Mouse (Mus musculus) embryo, embryonic 10 days (tissue): Measurements from ENCODE around the gene Slc44a4.

Experiments used
- DNase-seq: peaks from one replicate; pipeline ENCODE4 v3.0.0-alpha.2; 2015; ENCODE audit warnings: low spot score

Slc44a4 gene

GRCm38 (mm10) chr17:34913930-34914665, at the start of gene Slc44a4:
Gene Slc44a4, plus strand, starts transcription at chr17:34914466.
- no peak for DNase-seq

- no peak for DNase-seq
Observed at GRCm38 (mm10) chr17:34865981-34866380, 48.3 kb upstream of the Slc44a4 start.

- DNase-seq: no peak
Observed at GRCm38 (mm10) chr17:34874321-34874720, 39.9 kb upstream of the Slc44a4 start.

- no peak for DNase-seq
Observed at GRCm38 (mm10) chr17:34879336-34879879, 34.9 kb upstream of the Slc44a4 start, which contains the start of gene Zbtb12. Gene Zbtb12, plus strand, starts transcription at chr17:34879483.

GRCm38 (mm10) chr17:34881166-34881565, 33.1 kb upstream of the Slc44a4 start:
- DNase-seq: no peak

- DNase-seq: no peak
Observed at GRCm38 (mm10) chr17:34881683-34882310, 32.5 kb upstream of the Slc44a4 start, which contains the start of gene Gm20547. Gene Gm20547, minus strand, starts transcription at chr17:34882042.

- DNase-seq: no peak
Observed at GRCm38 (mm10) chr17:34883332-34883731, 30.9 kb upstream of the Slc44a4 start.

GRCm38 (mm10) chr17:34884704-34885103, 29.6 kb upstream of the Slc44a4 start:
- DNase-seq: no peak

GRCm38 (mm10) chr17:34885615-34886014, 28.7 kb upstream of the Slc44a4 start:
- no peak for DNase-seq

GRCm38 (mm10) chr17:34887942-34888341, 26.3 kb upstream of the Slc44a4 start:
- DNase-seq: no peak

- no peak for DNase-seq
Observed at GRCm38 (mm10) chr17:34890074-34890743, 24.1 kb upstream of the Slc44a4 start.

GRCm38 (mm10) chr17:34891377-34891776, 22.9 kb upstream of the Slc44a4 start:
- no peak for DNase-seq

- no peak for DNase-seq
Observed at GRCm38 (mm10) chr17:34893072-34893824, 21.0 kb upstream of the Slc44a4 start.

GRCm38 (mm10) chr17:34894074-34894597, 20.1 kb upstream of the Slc44a4 start:
- peak; percentile 94 for DNase-seq

- peak; percentile 59 for DNase-seq
Observed at GRCm38 (mm10) chr17:34894801-34895530, 19.3 kb upstream of the Slc44a4 start.

GRCm38 (mm10) chr17:34895724-34896123, 18.5 kb upstream of the Slc44a4 start:
- no peak for DNase-seq

- DNase-seq: no peak
Observed at GRCm38 (mm10) chr17:34896366-34896765, 17.9 kb upstream of the Slc44a4 start.

GRCm38 (mm10) chr17:34897373-34898159, 16.7 kb upstream of the Slc44a4 start:
- peak; percentile 40 for DNase-seq

GRCm38 (mm10) chr17:34898160-34898586, 16.1 kb upstream of the Slc44a4 start, which contains the start of the genes C2 and Ehmt2:
Gene C2, minus strand, starts transcription at chr17:34898265.
Gene Ehmt2, plus strand, starts transcription at chr17:34898469.
- DNase-seq: peak; percentile 82

- peak; percentile 19 for DNase-seq
Observed at GRCm38 (mm10) chr17:34898706-34899052, 15.6 kb upstream of the Slc44a4 start.
